Mouse (Mus musculus) heart, adult 18-20 months (tissue): ENCODE data around the gene Tmem267. TPM values are rescaled to one million over a fixed set of nuclear protein-coding genes. Genes with fewer than 3 reads are reported as not detected.

Experiments
- total RNA-seq, 2 experiments: library from RNA; stranded (reverse); gene quantifications; 2 replicates each; pipeline ENCODE4 v1.2.3; 2021

The Tmem267 gene
- total RNA-seq, 2 experiments from 2014 or later: 16.1 to 20.4 TPM

Other genes with a start within 250 kb of the Tmem267 start
- gene Paip1, start 59.4 kb upstream of the Tmem267 start, total RNA-seq: 100 to 1,000 TPM; 117 to 118 TPM
- 1 to 10 TPM; 5.6 to 9.2 TPM for gene 4833420G17Rik, start 25.3 kb upstream of the Tmem267 start, total RNA-seq
- gene 3110070M22Rik, start 344 bp downstream of the Tmem267 start, total RNA-seq: 1 to 10 TPM; 1.0 to 1.4 TPM
- under 1 TPM in 1 of 2 experiments, not detected in 1; 0.44 TPM for gene Ccl28, start 135.8 kb downstream of the Tmem267 start, total RNA-seq
- gene Hmgcs1, start 202.3 kb downstream of the Tmem267 start, total RNA-seq: 10 to 100 TPM; 36.7 to 38.5 TPM